Comparison of ENCODE assay signal across 10 mouse cellular contexts in the genomic region with DNA sequence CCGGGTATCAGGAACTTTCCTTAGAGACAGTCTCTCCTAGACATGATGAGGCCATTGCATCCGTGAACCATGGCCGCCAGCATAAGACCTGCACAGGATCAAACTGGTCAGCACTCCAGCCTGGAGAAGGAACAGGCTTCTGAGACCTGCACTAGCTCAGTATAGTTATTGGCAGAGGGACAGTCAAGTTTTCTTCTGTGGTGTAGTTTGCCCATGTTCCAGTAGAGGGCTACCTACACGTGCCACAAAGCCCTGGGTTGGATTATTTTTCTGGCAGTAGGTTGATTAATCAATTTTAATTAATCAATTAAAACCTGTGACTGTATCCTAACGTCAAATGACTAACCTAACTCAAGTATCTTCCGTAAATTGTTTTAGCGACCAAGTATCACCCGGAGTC. TPM values are rescaled to one million over a fixed set of nuclear protein-coding genes. Genes with fewer than 3 reads are reported as not detected.
A peak's percentile ranks its signal among the peaks of the same experiment; 100 is the strongest.
DNase-seq lines count a peak whose midpoint lies in the region; ATAC-seq and TF ChIP-seq lines count a peak whose summit lies in the region.
"Had no signal": no experiment of that assay in that cellular context is flagged by ENCODE, and none has a peak within 500 bp of the region (broad histone marks: within the 10 kb centered on the region; RNA-seq: fewer than 3 reads in every experiment).

No protein-coding gene starts in this region.

- 63% methylated on average over 8 of the region's 8 CpGs for WGBS in lung, adult 2 months
- WGBS in bone marrow, adult 2 months = 62% methylated on average over 8 of the region's 8 CpGs

- ATAC-seq in neutrophil, adult 5-6 weeks (ENCODE audit: extremely low read depth, insufficient number of reproducible peaks, low FRiP score, poor library complexity, severe bottlenecking) = 0 out of 2 replicates have a peak, but pooled peaks have one; percentile 34
- ATAC-seq: midbrain, embryonic 15.5 days had no signal

- peak; percentile 66 for TF ChIP-seq CTCF in gastrocnemius, adult 2 months (IDR thresholded peaks at IDR 0.05)
- 0 out of 2 replicates have a peak, but pooled peaks have one; percentile 1 for TF ChIP-seq CTCF in lung, adult 2 months (IDR thresholded peaks at IDR 0.05; ENCODE audit: insufficient read depth, low read length)
- 0 out of 2 replicates have a peak, but pooled peaks have one; percentile 7 for TF ChIP-seq CTCF in bone marrow, adult 2 months (IDR thresholded peaks at IDR 0.05; ENCODE audit: control insufficient read depth, insufficient read depth, low read length)

- no peak overlapping the region for H3K4me3 ChIP-seq in gastrocnemius, adult 2 months
- no peak overlapping the region for H3K4me3 ChIP-seq in lung, adult 2 months (replicated peaks; ENCODE audit: extremely low read depth, low read depth, low read length)
- no peak overlapping the region for H3K4me3 ChIP-seq in bone marrow, adult 2 months (replicated peaks; ENCODE audit: control insufficient read depth, low read depth, low read length)
- H3K4me3 ChIP-seq: midbrain, embryonic 15.5 days had no signal

- intact Hi-C loops in gastrocnemius, adult 2 months (cut with DNase I) = loop anchor here (10.0 kb wide), 1 partner anchor 66 kb away; no protein-coding TSS in a partner anchor

- DNase-seq in gastrocnemius, adult 2 months = no peak
- DNase-seq in gastrocnemius, adult 18-20 months (ENCODE audit: low spot score) = no peak
- DNase-seq in lung, adult 2 months = no peak
- DNase-seq in lung, adult 18-20 months = no peak
- no peak for DNase-seq in urinary bladder, adult 18-20 months (ENCODE audit: low spot score in 2 of 2)
- DNase-seq in right cerebral cortex, postnatal 14 days = no peak
- DNase-seq: adrenal gland, adult 8-10 months had no signal

- no peak for TF ChIP-seq POLR2A in lung, adult 2 months (IDR thresholded peaks at IDR 0.05; ENCODE audit: borderline replicate concordance, extremely low read depth, low read depth, low read length)
- no peak for TF ChIP-seq POLR2A in bone marrow, adult 2 months (IDR thresholded peaks at IDR 0.05; ENCODE audit: borderline replicate concordance, control insufficient read depth, low read depth, low read length)

- no peaks in the 10 kb centered on the region for H3K4me1 ChIP-seq in lung, adult 2 months (ENCODE audit: control insufficient read depth, insufficient read depth, low read length)
- H3K4me1 ChIP-seq in bone marrow, adult 2 months (ENCODE audit: control insufficient read depth, insufficient read depth, low read length) = no peaks in the 10 kb centered on the region; the same call in 1 of the 2 replicates

- H3K27ac ChIP-seq in gastrocnemius, adult 2 months = no peak overlapping the region
- no peak overlapping the region for H3K27ac ChIP-seq in bone marrow, adult 2 months (ENCODE audit: control insufficient read depth, insufficient read depth, low read depth, low read length, poor library complexity)
- H3K27ac ChIP-seq: midbrain, embryonic 15.5 days had no signal

RNA-seq across cellular contexts. Expression of a gene that starts 6.2 kb away (rescaled TPM):
- 1 to 10 TPM; 1.6 to 2.6 TPM for total RNA-seq in gastrocnemius, adult 2 months (2021)
- total RNA-seq in gastrocnemius, adult 18-20 months (2021) = 1 to 10 TPM; 1.9 to 2.1 TPM
- polyA plus RNA-seq in lung, adult 2 months (2012; rRNA removed) = 7.5 and 8.3 TPM in 2 replicates
- 1.3 and 5.3 TPM in 2 replicates for polyA plus RNA-seq in bone marrow, adult 2 months (2011; ENCODE audit: insufficient read depth, insufficient read length, low replicate concordance, missing spikeins)
- 5.0 and 5.4 TPM in 2 replicates for total RNA-seq in neutrophil, adult 5-6 weeks (2017)

RNA-seq across cellular contexts. Expression of a gene that starts 18.8 kb away (rescaled TPM):
- 10 to 100 TPM; 18.3 to 25.0 TPM for total RNA-seq in gastrocnemius, adult 2 months (2021)
- total RNA-seq in gastrocnemius, adult 18-20 months (2021) = 10 to 100 TPM; 17.7 to 23.0 TPM
- 20.9 and 22.7 TPM in 2 replicates for polyA plus RNA-seq in lung, adult 2 months (2012; rRNA removed)
- 6.9 and 11.0 TPM in 2 replicates for polyA plus RNA-seq in bone marrow, adult 2 months (2011; ENCODE audit: insufficient read depth, insufficient read length, low replicate concordance, missing spikeins)
- 43.8 and 44.4 TPM in 2 replicates for total RNA-seq in neutrophil, adult 5-6 weeks (2017)

Comparison
In these comparisons a context has a peak if more than half of its experiments do, and no peak if none do; other contexts are left out.
1. CTCF ChIP-seq: peak in every context shown above with its lines; median percentile 66 in gastrocnemius, adult 2 months; 7 in bone marrow, adult 2 months; 1 in lung, adult 2 months.